Mouse (Mus musculus): ENCODE measurements around the gene Lypd6b.

Lypd6b gene

DNA sequence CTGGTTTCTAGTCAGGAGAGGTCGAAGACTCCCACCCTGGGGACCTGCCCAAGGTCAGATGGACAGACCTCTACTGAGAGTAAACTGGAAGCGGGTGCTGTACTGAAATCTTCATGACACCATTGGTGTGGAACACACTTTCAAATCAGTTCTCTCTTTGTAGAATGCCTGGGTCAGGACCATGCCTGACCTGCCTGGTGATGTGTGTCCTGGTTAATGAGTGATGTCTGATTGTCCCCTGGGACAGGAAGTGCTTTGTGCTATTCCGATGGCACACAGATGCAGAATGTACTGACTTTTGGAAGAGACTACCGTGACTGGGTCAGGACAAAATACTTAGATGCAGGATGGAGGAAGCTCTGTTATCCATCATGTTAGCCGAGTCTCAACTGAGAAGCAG is 17.0 kb upstream of the Lypd6b start:
- no peak for DNase-seq (ENCODE audit: low spot score in 2 of 2)

DNA sequence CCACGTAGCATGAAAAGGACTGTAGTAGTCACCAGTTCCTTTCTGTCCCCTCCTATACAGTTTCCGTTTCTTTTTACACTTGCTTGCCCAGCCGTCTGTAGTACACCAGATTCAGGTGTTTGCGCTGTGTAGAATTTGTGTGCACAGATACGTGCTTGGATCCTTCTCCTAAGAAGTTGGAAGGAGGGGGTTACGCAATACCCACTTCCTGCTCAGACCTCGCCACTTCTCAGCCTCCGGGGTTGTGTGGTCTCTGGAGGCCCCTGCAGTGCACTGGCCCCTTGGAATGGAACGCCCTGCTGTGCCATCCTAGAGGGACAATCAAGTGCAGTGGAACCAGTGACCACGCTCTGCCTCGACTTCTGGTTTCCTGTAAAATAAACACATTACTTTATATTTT is 16.3 kb upstream of the Lypd6b start:
- no peak for DNase-seq (ENCODE audit: low spot score in 2 of 2)

- DNase-seq (ENCODE audit: low spot score in 2 of 2) = no peak
Observed at GRCm38 (mm10) chr2:49773194-49773931, 14.1 kb upstream of the Lypd6b start.

- no peak for DNase-seq (ENCODE audit: low spot score in 2 of 2)
Observed at GRCm38 (mm10) chr2:49774180-49774579, 13.3 kb upstream of the Lypd6b start.

- no peak for DNase-seq (ENCODE audit: low spot score in 2 of 2)
Observed at GRCm38 (mm10) chr2:49775187-49775586, 12.3 kb upstream of the Lypd6b start.

- no peak for DNase-seq (ENCODE audit: low spot score in 2 of 2)
Observed at GRCm38 (mm10) chr2:49775735-49776134, 11.8 kb upstream of the Lypd6b start.

- DNase-seq (ENCODE audit: low spot score in 2 of 2) = no peak
Observed at GRCm38 (mm10) chr2:49776407-49776806, 11.1 kb upstream of the Lypd6b start.

DNA sequence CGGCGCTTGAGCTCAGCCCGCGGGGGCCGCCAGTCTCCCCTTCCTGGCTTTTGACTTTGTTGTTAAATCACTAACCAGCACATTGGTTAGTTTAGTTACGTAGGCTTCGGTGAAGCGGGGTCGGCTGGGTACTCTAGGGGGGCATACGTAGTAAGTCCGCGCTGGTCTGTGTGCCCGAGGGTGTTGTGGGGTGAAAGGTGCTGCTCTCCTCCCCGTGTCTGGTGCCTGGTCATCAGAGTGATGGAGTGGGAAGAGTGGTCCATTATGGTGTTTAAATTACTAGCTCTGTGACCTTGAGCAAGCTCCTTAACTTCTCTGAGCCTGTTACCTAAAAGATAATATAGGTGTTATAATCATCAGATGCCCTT is 547 bp downstream of the Lypd6b start:
- peak in 1 of 2 experiments; percentile 28 for DNase-seq (ENCODE audit: low spot score in 2 of 2)

DNA sequence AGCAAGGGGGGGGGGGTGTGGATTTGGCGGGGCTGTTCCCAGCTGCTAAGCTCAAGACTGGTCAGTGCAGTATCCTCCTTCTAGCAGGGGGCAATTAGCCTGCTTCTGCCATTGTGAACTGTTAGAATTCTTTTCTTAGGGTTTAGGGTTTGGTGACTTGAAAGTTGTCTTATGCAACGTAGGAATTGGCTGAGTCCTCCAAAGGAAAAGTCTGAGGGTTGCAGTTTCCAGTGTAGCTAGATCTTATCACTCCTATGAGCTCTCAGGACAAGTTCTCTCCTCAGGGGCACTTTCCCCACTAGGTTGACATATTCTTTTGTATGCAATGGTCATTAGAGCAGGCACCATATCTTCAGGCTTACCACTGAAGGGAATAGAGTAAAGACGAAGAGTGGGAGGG is 1.2 kb downstream of the Lypd6b start:
- no peak for DNase-seq (ENCODE audit: low spot score in 2 of 2)

DNA sequence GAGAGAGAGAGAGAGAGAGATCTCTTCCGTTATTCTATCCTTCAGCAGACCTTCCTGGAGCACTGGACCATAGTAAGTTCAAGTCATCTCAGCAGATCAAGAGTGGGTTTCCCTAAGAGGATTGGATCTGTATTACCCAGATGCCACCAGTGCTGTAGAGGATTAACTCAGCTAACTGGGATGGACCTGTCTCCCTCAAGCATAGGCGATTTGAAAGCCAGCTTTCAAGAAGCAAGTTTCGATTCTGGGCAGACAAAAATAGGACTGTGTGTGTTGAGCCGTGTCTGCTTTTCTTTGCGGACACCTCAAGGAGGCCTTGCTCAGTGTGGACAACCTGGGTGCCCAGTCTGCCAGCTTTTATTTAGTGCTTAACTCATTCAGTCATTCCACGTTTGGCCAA is 1.6 kb downstream of the Lypd6b start:
- no peak for DNase-seq (ENCODE audit: low spot score in 2 of 2)

DNA sequence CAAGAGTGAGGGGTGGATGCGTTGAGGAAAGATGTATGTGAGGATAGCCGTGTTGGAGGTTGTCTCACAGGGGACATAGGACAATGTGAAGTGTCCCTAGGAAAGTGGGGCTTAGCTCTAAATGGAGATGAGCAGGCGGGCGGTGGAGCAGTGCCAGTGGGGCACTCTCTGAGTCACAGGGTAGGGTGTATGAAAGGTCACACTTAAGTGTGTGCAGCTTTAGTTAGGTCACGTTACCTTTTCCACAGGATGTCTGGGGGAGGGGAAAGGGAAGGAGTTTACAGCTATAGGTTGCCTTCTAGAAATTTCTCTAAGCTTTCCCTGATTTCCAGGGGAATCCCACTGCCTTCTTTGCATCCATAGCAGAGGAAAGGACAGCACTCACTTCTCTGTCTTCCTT is 2.0 kb downstream of the Lypd6b start:
- DNase-seq (ENCODE audit: low spot score in 2 of 2) = no peak

GRCm38 (mm10) chr2:49797444-49798143 is 10.1 kb downstream of the Lypd6b start:
- DNase-seq (ENCODE audit: low spot score in 2 of 2) = no peak

- DNase-seq (ENCODE audit: low spot score in 2 of 2) = no peak
Observed at GRCm38 (mm10) chr2:49804448-49804847, 17.0 kb downstream of the Lypd6b start.

GRCm38 (mm10) chr2:49805736-49806371 is 18.4 kb downstream of the Lypd6b start:
- no peak for DNase-seq (ENCODE audit: low spot score in 2 of 2)

- DNase-seq (ENCODE audit: low spot score in 2 of 2) = no peak
Observed at GRCm38 (mm10) chr2:49809496-49809895, 22.0 kb downstream of the Lypd6b start.

GRCm38 (mm10) chr2:49811420-49811819 is 23.9 kb downstream of the Lypd6b start:
- DNase-seq (ENCODE audit: low spot score in 2 of 2) = no peak

DNA sequence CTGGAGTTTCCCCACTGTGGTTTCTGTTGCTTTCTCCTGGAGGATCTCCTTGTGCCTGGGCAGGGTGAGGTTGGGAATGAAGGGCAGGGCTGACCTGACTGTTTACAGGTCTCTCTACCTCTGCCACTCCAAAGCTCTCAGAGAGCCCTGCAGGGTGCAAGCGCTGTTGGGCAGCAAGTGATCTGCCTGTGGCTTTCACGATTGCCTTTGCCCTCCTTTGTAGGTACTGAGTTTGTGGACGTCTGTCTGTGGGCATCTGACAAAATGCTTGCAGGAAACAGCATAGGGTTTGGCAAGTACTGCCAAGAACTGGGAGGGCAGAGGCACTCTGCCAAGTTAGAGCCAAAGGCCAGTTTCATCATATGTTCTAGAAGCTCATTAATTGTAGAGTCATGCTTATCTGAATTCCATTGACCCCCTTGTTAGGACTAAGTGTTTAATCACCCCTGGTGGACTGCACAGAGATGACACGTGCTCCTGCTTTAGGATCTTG is 24.4 kb downstream of the Lypd6b start:
- DNase-seq (ENCODE audit: low spot score in 2 of 2) = peak; percentile 46 to 65

DNA sequence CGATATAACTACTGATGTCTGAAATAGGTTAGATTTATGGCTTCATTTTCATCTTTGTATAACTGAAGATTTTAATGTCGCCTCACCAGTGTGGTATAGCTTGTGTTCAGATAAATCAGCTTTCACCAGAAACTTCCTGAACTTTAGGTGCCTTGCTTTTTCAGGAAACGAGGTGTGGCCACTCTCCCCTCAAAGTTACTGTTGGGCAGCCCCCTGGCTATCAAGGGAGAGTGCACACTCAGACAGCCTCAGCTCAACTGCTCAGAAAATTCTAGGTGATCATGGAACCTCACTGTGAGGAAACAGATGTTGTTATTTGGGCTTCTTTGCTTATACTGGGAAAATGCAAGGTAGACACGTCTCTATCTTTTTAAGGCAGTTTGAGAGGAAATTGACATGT is 25.7 kb downstream of the Lypd6b start:
- DNase-seq (ENCODE audit: low spot score in 2 of 2) = no peak

DNA sequence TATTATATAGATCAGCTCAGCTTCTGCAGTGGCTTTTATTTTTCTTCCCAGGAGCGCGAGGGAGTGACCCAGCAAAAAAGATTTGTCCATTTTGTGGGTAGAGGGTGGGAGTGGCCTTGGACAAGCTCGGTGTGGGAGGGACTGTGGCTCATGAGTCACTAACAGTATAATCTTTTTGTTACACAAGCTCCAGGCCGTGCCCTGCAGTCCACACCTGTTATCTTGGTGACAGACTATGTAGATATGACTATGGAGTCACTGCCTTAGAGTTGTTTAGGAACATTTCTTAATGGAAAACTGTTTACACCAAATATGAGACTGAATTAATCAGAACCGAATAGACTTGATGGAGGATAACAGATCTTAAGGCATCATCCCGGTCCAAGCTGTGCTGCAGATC is 26.5 kb downstream of the Lypd6b start:
- peak in 1 of 2 experiments; percentile 61 for DNase-seq (ENCODE audit: low spot score in 2 of 2)

DNA sequence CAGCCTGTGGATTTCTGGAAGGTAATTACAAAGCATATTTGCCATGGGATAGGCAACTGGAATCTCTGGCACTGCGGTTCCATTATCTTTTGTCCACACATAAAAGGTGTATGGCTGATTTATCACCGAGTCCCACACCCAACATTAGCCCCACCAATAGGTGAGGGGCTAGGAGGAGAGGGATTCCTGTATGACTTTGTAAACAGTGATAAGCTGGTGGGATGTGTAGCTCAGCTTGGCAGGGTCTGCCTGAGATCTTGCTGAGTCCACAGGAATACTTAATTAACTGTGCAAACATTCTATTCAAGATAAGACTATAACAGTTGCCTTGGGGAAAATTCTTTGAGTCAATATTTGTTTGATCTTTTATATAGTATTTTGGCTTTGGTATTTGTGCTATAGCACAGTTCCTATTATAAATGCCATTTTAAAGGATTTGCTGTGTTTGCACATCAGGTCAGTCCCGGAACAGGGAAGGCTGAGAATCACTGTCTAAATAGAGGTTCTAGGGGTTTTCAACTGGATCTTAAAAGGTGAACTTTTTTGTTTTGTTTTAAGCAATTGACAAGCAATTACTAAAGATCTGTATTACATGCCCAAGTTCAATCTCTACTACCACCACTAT is 28.3 kb downstream of the Lypd6b start:
- DNase-seq (ENCODE audit: low spot score in 2 of 2) = no peak

- DNase-seq (ENCODE audit: low spot score in 2 of 2) = no peak
Observed at GRCm38 (mm10) chr2:49816549-49816948, 29.1 kb downstream of the Lypd6b start.

- no peak for DNase-seq (ENCODE audit: low spot score in 2 of 2)
Observed at GRCm38 (mm10) chr2:49817151-49817550, 29.7 kb downstream of the Lypd6b start.
